Mouse (Mus musculus) heart, postnatal 4 days (tissue): Measurements from ENCODE around the gene Kcng1. TPM values are rescaled to one million over a fixed set of nuclear protein-coding genes. Genes with fewer than 3 reads are reported as not detected.

ENCODE experiments used
- total RNA-seq, 2 experiments: library from RNA; stranded (reverse); gene quantifications; 2 replicates each; pipeline ENCODE4 v1.2.3; 2021

Gene Kcng1
- total RNA-seq, 2 experiments from 2014 or later: 0.07 TPM; not detected in 1

Other genes with a start within 250 kb of the Kcng1 start
- 1 to 10 TPM; 4.0 to 4.5 TPM for gene Pard6b, start 200.7 kb downstream of the Kcng1 start, total RNA-seq
- gene Adnp, start 74.6 kb downstream of the Kcng1 start, total RNA-seq: 10 to 100 TPM; 69.1 to 70.2 TPM
- gene Gm20716, start 51.4 kb downstream of the Kcng1 start, total RNA-seq: 10 to 100 TPM; 23.0 to 32.3 TPM
- gene Dpm1, start 51.1 kb downstream of the Kcng1 start, total RNA-seq: 10 to 100 TPM; 50.8 to 60.8 TPM
- 1 to 10 TPM; 6.7 to 8.1 TPM for gene Mocs3, start 51.1 kb downstream of the Kcng1 start, total RNA-seq